Mouse (Mus musculus) lung, postnatal 25 days (tissue): ENCODE data around the gene Prap1.
"Not testable (repeated sequence)": the region's sequence is repeated elsewhere in the genome, so short reads cannot be mapped to it uniquely, and the experiment has no call there.

Experiments used
- DNase-seq: peaks from one replicate; pipeline ENCODE4 v3.0.0; 2022; ENCODE audit warnings: low spot score

The Prap1 gene

DNA sequence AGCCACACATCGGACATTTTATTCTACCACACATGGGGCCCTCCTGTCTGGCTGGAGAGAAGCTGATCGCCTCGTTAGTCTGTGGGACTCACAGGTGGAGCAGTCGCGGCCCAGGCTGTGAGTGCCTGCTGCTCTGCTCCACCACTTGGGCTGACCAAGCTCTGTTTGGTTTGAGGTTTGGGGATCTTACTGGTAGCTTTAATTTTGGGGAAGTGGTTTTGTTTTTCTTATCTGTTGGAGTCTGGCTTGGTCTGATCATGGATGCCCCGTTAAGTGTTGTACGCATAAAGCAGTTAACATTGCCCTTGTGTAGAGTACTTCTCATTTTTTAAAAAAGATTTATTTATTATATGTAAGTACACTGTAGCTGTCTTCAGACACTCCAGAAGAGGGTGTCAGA, 40.8 kb downstream of the Prap1 start:
- DNase-seq: not testable (repeated sequence)

DNA sequence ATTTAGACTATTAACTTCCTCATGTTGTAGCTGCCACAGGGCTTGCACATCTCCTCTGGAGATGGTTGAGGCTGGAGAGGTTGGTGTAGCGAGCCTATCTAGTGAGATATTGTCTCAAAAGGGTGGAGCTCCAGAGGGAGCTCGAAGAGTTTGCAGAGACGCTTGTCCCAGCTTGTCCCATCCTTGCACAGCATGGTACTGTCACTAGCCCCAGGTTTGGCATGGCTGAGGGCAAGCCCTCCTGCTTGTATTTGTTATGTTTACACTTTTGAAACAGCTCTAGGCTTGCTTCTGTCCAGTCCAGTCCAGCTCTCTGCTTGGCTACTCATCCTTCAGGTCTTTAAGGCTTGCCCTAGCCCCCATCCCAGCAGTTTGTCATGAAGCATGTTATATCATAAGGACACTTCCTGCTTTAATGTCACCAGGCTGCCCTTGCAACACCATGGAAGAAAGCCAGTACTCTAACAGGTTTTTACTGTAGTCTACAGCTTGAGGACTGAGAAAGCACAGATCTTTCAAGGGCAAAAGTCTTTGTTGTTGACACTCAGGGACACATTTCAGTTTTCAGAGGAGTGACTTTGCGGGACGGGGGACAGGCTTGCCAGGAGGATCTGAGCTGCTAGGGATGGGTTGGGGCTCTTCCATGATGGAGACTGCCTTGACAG, 42.0 kb downstream of the Prap1 start:
- DNase-seq: no peak

DNA sequence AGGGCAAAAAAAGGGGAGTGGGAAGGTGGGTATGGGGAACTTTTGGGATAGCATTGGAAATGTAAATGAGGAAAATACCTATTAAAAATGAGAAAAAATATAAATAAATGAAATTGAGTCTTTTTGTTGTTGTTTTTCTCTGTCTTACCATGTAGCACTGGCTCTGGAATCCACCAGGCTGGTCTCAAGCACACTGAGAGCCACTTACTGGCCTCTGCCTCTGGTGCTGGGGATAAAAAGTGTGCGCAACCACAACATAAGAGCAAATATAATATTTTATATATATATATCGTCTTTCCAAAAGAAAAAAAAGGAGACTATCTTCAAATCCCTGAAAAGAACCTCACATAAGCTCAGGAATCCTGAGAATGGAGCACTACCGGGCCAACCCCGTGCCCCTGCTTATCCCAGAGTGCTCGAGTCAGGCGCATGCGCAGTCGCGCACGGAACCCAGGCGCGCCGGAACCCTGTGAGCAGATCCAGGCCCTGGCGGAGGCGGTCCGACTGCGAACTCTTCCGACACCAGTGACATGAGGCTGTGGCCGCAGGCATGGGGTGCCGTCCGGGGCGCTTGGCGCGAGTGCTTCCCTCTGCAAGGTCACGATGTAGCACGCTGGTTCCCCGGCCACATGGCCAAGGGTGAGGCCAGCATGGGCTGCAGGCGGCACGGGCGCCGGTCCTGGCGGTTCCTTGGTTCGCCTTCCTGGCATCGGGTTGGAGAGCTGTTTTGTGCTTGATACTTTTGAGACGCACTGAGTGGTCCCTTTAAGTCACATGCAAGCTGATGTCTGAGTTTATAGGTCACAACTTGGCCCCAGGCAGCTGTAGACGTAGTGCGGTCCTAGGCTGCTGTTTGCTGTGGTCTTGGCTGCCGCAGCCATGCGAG, 44.2 kb downstream of the Prap1 start, which contains the start of gene Mtg1:
Gene Mtg1, plus strand, starts transcription at position 430 of the 886 bp plus-strand sequence.
- peak; percentile 95 for DNase-seq

DNA sequence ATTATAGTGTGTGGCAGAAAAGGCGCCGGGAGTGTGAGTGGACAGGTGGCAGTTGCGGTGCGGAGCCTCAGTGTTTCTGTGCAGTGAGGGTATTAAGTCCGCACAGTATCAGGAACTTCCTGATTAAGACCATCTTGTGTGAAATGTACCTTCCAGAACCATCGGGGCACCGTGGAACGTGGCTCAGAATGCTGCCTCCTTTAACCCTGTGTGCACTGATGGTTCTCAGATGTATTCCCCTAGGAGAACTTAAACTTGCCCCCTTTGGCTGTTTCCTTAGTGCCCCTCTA, 44.8 kb downstream of the Prap1 start:
- no peak for DNase-seq

DNA sequence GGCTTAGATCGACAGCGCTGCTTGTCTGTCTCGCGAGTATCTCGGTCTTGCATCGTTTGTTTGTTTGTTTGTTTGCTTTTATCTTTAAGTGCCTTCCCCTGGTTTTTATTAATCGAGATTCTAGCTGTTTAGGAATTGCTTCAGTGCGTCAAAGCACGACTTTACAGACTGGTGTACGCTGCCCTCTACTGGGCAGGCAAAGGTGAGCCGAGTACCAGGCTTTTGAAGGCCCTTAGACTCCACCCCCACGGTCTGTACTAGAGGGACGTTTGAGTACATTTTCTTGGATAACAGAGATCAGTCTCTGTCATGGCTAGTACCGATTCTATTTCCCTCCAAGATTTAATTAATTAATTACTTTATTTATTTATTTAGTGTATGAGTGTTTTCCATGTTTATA, 48.2 kb downstream of the Prap1 start:
- peak; percentile 78 for DNase-seq

DNA sequence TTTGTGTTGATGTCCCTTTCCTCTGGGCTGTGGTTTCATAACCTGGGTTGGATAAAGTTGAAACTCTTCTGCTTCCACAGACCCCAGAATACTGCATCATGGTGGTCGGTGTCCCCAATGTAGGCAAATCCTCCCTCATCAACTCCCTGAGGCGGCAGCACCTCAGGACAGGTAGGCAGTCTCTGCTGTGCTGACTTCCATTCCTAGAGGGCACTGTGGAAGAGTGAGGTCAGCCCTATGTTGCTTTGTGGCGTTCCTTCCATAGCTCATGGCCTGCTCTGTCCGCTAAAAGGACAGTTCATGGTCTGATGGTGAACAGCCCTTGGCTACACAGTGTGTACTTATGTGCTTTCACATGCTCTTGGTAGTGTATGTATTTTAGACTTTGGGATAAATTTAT, 51.4 kb downstream of the Prap1 start:
- DNase-seq: no peak
